Mouse (Mus musculus) left cerebral cortex, postnatal 36 days (tissue): ENCODE results near the gene Vmn2r45. TPM values are rescaled to one million over a fixed set of nuclear protein-coding genes. Genes with fewer than 3 reads are reported as not detected.
"Not testable (repeated sequence)": the region's sequence is repeated elsewhere in the genome, so short reads cannot be mapped to it uniquely, and the experiment has no call there.

ENCODE experiments used
- DNase-seq, 2 experiments: peaks; one replicate each; pipeline ENCODE4 v3.0.0; 2021 to 2022; ENCODE audit warnings: low spot score in 2 of 2, mixed read lengths in 1 of 2
- intact Hi-C: fragments of 180-260 bp; cut with DNase I; formaldehyde crosslinking; loops from one replicate; pipeline ENCODE4 v1.15.1; 2025
- total RNA-seq, 2 experiments: library from RNA; stranded (reverse); gene quantifications; 2 replicates each; pipeline ENCODE4 v1.2.3; 2021

The Vmn2r45 gene
- not detected for total RNA-seq

- intact Hi-C loops, DNase-seq: not testable (repeated sequence)
Measured at GRCm38 (mm10) chr7:8488975-8489374, at the start of gene Vmn2r45. Gene Vmn2r45, minus strand, starts transcription at chr7:8489075.

Other genes starting within 250 kb of the Vmn2r45 start
- not detected for gene Vmn2r43, start 228.5 kb downstream of the Vmn2r45 start, total RNA-seq
- not detected for gene Vmn2r44, start 105.7 kb downstream of the Vmn2r45 start, total RNA-seq